Mouse (Mus musculus) spleen, embryonic (tissue): ENCODE measurements around the gene Chn2.

ENCODE experiments used
- CTCF ChIA-PET: fragments of 350-600 bp; sonication (Branson Sonifier 250); formaldehyde crosslinking; loops from one replicate; lab custom pipeline; 2022; lab: Charles Lee

Gene Chn2

GRCm38 (mm10) chr6:54117001-54117591 lies 77.7 kb downstream of the Chn2 start:
- CTCF ChIA-PET, result no interaction called here

DNA sequence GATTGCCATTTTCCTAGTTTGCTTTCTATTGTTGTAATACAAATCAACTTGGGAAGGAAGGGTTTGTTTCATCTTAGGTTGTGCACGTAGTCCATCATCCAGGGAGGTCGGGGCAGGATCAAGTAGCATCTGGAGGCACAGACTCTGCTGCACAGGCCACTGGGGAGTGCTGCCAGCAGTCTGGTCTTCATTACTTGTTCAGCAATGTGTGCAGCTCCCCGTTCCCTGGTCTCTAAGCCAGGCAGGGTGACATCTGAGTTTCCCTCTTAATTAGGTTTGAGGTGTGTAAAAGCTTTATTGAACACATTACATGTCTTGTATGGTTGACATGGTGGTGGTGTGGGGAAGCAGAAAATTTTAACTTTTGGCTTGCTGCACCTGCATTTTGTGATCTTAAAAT lies 79.0 kb downstream of the Chn2 start:
- CTCF ChIA-PET, result no interaction called here

DNA sequence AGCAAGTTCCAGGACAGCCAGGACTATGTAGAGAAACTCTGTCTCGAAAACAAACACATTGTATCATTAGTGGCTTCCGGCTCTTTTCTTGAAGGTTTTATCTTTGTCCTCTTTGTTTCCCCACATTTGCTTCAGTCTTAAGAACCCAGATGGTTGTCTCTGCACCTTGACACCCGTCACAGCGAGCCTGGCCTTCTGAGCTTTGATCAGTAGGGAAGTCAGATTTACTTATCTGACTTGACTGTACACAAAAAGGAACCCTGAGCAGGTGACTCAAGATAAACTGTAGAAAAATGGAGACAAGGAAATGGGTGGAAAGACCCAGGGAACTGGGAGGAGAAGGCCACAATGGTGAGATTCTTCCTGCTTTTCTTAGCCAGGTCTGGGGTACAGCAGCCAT lies 79.5 kb downstream of the Chn2 start:
- CTCF ChIA-PET, result no interaction called here

- CTCF ChIA-PET, result no interaction called here
These were observed 80.1 kb downstream of the Chn2 start for GRCm38 (mm10) chr6:54119461-54119860.

DNA sequence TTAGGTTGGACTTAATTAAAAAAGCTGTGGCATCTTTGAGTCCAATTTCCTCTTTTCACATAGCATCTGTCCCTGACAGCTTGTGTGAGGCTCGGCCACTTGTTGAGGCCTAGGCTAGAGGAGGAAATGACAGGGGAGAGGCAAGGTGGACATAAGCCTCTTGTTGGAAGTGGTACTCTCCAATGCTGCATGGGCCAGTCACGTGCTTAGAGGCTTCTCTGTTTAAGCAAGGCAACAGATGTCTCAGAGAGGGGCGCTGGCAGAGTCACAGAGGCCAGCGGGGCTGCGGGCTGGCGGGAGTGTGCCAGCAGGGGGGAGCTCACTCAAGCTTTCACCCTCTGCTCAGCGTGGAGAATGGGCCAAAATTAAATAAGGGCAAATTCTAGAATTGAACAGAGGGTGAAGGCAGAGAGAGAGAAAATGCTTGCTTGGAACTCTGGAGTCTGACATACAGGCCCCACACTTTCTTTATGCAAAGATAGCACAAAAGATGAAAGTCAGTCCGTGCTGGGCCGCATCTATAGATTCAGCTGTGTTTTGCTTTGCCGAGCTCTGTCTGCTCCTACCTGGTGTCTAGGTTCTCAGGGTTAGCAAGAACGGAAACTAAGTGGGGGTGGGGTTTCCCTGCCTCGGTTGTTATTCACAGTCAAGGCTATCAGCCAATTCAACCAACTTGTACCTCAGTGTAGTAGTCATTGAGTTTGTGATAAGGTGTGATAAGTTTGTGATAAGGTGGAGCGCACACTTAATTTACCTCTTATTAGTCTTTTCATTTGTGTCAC lies 80.7 kb downstream of the Chn2 start:
- CTCF ChIA-PET, result no interaction called here

DNA sequence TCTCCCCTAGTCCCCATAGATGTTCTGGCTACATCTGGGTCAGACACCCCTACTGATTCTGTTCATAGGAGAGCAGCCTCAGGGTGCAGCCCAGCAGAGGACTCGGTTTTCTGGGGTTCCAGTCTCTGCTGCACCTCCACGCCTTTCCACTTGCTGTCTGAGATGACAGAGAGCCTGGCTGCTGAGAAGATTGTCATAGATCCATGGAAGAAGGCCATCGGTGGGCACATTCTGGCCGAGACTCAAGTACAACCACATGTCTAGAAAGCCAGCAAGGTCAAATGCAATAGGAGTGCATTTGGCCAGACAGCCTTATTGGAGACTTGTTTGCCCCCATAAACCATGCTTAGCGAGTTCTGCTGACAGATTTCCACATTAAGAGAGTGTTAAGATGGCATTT lies 81.5 kb downstream of the Chn2 start:
- CTCF ChIA-PET, result no interaction called here

DNA sequence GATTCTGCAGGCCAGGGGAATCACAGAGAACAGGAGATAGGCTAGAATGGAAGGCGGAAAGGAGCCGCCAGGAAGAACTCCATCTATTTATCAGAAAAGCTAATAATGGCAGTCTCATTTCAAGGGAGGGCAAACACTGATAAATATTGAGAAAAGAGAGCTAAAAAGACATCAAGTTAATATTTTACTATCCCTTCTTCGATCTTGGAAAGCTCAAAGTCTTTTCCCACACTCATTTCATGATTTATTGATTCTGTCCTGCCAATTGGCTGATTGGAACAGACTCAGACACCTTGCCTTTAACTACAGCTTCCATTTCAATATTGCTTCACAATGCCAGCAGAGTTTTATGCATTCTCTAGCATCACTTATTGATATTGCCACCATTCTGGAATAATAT lies 85.2 kb downstream of the Chn2 start:
- CTCF ChIA-PET, result no interaction called here

DNA sequence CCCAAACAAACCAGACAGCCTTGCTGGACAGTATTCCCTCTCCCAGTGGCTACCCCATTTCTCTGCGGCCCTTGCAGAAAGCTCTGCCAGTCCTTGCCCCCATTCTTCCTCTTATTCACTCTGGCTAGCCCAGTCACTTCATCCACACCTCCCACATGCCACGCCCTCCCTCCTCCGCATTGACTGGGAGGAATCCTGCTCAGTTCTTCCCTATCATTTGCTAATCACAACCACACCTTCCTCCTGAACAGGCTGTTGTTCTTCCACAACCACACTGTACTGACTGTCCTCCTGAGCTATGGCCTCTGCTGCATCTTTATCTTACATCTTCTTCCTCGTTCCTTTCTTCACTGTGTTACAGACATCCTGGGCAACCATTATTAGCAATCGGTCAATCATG lies 86.2 kb downstream of the Chn2 start:
- CTCF ChIA-PET, result no interaction called here

- CTCF ChIA-PET, result no interaction called here
These were observed 87.1 kb downstream of the Chn2 start for GRCm38 (mm10) chr6:54126225-54126992.

- CTCF ChIA-PET, result no interaction called here
These were observed 87.8 kb downstream of the Chn2 start for GRCm38 (mm10) chr6:54126993-54127697.

DNA sequence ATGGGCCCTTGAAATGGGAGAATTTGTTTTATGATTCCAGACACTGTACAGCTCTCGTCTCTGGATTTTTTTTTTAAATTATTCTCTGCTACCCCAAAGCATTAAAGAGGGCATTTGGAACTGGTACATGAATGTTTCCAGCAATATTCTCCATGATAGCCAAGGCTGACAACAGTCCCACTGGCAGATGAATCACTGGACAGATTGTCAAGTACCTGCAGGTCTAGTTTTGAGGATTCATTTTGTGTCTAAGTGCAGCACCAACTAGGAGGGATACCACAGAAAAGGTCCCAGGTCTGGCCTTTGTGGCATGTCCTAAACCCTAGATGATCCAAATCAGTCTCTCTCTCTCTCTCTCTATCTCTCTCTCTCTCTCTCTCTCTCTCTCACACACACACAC lies 89.3 kb downstream of the Chn2 start:
- CTCF ChIA-PET, result no interaction called here

GRCm38 (mm10) chr6:54129570-54129969 lies 90.2 kb downstream of the Chn2 start:
- CTCF ChIA-PET, result no interaction called here

GRCm38 (mm10) chr6:54130881-54131280 lies 91.5 kb downstream of the Chn2 start:
- CTCF ChIA-PET, result interaction anchor here (0.6 kb wide), 1 partner anchor 1970 kb away, joined by 4 read pairs; no protein-coding TSS in a partner anchor

GRCm38 (mm10) chr6:54132576-54132975 lies 93.2 kb downstream of the Chn2 start:
- CTCF ChIA-PET, result no interaction called here

- CTCF ChIA-PET, result no interaction called here
These were observed 93.9 kb downstream of the Chn2 start for GRCm38 (mm10) chr6:54133231-54133630.

- CTCF ChIA-PET, result no interaction called here
These were observed 98.8 kb downstream of the Chn2 start for GRCm38 (mm10) chr6:54138157-54138556.

GRCm38 (mm10) chr6:54140488-54140887 lies 101.1 kb downstream of the Chn2 start:
- CTCF ChIA-PET, result no interaction called here

DNA sequence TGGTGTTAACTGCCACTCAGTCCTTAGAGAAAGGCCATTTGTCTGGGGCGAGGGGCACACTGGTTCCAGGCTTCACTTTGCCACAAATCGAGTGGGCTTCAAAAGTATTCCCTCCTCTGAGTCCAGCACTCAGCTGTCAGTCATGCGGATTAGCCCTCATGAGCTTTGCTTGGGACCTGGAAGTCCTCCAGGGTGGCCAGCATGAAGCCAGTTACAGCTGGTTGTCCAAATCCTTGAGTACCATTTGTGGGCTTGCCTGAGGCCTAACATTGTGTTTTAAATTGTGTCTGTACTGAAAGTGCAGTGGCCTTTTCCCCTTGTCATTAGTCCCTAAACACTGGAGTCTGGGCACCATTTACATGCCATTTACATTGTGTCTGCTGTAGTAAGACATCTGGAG lies 101.8 kb downstream of the Chn2 start:
- CTCF ChIA-PET, result no interaction called here

GRCm38 (mm10) chr6:54142848-54143651 lies 103.7 kb downstream of the Chn2 start:
- CTCF ChIA-PET, result no interaction called here

GRCm38 (mm10) chr6:54143652-54143960 lies 104.3 kb downstream of the Chn2 start:
- CTCF ChIA-PET, result no interaction called here

DNA sequence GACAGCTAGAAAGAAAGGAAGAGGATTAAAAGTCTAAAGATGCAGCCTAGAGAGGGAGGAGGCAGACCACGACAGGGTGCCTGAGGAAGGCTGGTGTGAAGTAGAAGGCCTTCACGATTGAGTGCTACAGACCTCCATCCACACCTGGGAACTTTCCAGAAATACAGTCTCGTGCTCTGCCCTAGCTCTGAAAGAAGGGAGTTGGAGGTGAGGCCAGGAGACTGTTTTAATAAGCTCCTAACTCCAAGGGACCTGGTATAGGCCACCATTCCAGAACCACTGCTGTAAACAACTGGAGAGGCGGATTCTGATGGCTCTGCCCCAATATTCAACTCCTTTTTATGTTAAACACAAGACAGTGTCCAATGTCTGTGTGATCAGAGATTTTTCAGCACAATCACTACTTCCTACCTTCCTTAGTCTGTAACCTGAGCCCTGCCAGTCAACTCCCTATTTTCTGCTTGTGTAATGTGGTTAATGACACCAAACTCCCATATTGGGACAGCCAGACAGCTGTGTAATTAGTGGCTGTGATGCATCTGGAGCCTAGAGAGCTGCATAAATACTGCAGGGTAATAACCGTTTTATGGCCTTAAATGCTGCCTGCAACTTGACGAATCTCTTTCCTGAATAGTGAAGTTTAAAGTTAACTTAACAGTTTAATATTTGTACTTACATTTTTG lies 109.6 kb downstream of the Chn2 start:
- CTCF ChIA-PET, result interaction anchor here (0.7 kb wide), 1 partner anchor 57 kb away, joined by 3 read pairs; no protein-coding TSS in a partner anchor
